Mouse (Mus musculus): ENCODE results near the gene 1700037H04Rik. TPM values are rescaled to one million over a fixed set of nuclear protein-coding genes. Genes with fewer than 3 reads are reported as not detected.
A peak's percentile ranks its signal among the peaks of the same experiment; 100 is the strongest.
"Not testable (repeated sequence)": the region's sequence is repeated elsewhere in the genome, so short reads cannot be mapped to it uniquely, and the experiment has no call there.

The 1700037H04Rik gene
- total RNA-seq, 2 experiments from 2014 or later, result 17.9 to 21.2 TPM

DNA sequence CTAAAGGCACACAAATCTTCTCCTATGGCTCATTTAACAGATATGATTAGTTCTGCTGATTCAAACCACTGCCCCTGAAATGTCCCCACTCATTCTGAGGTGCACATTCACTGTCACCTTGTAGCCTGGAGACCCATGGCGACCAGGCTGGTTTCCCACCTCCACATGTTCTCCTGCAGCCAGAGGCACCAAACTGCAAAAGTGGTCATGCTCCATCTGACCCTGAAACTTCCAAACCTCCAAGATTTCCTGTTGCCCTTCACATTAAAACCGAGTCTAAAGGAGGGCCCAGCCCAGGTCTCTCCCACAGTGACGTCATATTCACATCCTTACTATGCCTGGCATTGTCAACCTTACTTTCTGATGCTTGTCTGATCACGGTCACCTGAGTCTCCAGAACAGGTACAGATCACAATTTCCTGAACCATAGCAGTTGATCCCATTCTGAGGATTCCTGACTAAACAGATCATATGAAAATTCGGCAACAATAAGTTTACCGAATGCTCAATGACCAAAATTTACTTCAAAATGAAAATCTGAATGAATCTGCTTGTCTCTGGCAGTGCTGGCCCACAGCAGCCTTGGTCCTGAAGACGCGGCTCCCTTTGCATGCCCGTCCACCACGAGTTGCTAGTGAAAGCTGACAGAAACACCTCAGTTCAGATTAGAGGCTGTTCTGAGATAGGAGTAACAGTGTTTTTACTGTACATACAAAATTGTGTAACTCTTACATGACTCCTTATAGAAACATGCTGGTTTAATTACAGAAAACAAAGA is 27.6 kb downstream of the 1700037H04Rik start:
- peak in 1 of 2 experiments; percentile 1 for DNase-seq
- intact Hi-C loops (cut with DNase I), result no loop called here

DNA sequence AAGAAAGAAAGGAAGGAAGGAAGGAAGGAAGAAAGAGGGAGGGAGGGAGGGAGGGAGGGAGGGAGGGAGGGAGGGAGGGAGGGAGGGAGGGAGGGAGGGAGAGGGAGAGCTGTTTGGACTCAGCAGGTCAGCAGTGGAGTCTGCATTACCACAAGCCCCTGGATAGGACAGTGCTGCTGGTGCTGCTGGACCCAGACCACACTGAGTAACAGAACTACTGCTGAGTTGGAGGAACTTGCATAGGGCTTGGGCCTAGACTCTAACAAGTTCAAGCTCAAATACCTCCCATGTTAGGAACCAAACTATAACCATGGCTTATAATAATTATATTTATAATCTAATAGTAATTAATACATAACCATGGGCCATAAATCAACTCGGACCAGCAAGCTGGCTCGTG is 29.0 kb downstream of the 1700037H04Rik start:
- intact Hi-C loops (cut with DNase I), result no loop called here
- no peak for DNase-seq

DNA sequence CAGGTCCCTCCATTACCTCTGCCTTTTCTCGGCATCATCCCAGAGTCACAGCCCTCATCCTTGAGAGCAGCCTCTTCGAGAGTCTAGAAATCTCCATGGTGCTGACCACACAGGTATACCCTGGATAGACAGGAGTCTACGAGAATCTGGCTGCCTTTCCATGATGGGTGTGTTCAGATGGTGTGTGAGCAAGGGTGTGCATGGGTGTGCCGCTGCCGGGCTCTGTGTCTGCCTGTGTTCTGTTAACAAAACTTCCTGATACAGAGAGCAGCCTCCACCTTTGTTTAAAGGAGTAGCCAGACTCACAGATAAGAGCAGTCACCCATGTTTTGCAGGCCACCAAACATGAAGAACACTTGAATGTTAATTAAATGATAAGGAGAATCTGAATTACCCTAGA is 30.0 kb downstream of the 1700037H04Rik start:
- DNase-seq, result peak in 1 of 2 experiments; percentile 16
- intact Hi-C loops (cut with DNase I), result no loop called here

DNA sequence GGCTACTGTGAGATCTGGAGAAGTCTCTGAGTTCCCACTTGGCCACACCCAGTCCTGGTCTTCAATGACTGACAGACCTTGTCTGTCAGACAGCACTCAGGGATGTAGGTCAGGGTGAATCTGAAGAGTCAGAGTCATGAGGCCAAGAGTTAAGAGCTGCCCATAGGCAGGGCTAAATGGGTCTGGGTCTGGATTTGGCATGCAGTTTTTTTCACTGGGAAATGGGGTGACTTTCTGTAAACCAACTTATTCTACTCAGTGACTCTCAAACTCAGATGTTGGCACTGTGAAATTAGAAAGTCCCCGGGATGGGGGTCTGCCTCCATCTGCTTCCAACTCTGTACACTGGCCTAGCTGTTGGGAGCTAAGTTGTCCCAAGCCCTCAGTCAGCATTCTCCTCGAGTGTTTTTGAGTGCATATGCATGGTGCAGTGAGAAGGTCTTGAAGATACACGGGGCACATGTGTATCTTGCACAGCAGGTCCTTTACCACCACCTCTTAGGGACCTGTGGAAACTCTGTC is 31.2 kb downstream of the 1700037H04Rik start:
- intact Hi-C loops (cut with DNase I), result no loop called here
- DNase-seq, result peak in 1 of 2 experiments; percentile 1

DNA sequence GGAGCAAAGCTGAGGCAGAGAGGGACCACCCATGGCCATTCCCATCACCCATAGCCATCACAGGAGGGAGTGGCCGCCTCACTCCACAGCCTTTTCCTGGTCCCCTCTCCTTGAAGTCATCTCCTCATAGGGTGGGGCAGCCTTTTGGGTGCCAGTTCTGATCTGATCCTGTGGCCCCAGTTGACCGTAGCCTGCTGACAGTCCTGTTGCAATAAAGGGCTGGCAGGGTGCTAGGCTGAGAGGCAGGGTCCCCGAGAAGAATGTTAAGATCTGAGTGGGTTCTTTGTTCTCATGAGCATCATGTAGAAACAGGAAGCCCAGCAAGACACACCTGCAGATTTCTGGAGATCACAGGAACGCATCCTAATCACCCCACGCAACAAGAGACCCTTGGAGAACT is 31.7 kb downstream of the 1700037H04Rik start:
- intact Hi-C loops (cut with DNase I), result no loop called here

DNA sequence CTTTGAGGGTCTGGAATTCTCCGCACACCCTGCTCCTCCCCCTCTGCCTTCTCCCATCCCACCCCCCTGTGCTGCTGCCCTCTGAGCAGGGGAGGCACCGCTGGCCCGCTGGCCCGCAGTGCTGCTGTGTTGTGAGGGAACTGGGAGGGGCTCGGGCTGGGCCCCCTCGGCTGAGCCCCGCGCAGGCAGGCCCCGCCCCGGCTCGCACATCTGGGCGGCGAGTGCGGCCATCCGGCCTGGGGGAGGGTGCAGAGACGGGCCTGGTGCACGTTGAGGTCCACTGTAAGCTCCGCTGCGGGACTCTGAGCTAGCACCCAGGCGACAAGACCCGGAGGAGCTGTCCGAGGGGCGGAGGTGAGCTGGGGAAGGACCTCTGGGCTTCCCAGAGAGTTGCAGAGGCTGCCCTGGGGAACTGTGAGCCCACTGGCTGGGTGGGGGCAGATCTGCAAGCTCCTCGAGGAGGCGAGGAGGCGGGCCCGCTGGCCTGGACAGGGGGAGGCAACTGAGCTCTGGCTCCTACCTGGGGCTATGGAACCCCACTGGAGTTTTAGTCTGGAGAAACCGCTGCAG is 32.6 kb downstream of the 1700037H04Rik start, which contains the start of gene Hspa12b:
TSS of gene Hspa12b (plus strand) at position 120 of the 570 bp plus-strand sequence.
- intact Hi-C loops (cut with DNase I), result no loop called here
- DNase-seq, result peak; percentile 78 to 80

More for the DNA sequence above, 31.7 kb downstream of the 1700037H04Rik start:
- peak in 1 of 2 experiments; percentile 32 for DNase-seq

DNA sequence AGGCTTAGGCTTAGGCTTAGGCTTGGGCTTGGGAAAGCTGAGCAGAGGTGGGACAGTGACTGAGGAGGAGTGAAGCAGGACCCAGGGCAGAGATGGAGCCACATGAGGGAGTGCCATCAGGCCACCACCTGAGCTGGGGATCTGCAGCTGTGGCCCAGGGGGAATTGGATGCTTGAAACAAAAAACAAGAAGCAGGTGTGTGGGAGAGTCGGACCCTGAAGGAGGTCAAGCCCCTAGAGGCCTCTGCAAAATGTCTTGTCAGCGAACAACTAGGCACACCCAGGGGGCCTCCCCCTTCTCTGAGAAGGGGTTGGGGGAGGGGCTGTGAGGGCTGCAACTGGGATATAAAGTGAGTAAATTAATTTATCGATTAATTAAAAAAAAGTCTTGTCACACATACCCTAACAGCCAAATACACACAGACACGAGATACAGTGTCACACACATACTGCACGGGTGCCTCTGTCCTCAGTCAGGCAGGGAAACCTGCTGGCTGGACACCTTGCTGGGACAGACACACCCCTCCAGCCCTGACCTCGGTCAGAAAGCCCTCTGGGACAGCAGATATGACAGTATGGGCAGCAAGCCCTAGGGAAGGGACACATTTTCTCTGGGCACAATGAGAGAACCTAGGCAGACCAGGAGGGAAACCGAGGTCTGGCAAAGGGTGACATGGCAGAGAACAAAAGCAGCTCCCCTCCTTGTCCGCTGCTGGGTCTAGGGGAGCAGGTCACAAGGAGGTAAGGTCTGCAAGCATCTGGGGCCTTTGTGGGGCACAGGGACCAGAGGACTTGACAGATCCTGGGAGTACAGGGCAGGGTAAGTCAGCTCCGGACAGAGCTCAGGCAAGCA is 33.7 kb downstream of the 1700037H04Rik start:
- intact Hi-C loops (cut with DNase I), result loop anchor here (2.0 kb wide), 1 partner anchor 15 kb away; no protein-coding TSS in a partner anchor
- no peak for DNase-seq

DNA sequence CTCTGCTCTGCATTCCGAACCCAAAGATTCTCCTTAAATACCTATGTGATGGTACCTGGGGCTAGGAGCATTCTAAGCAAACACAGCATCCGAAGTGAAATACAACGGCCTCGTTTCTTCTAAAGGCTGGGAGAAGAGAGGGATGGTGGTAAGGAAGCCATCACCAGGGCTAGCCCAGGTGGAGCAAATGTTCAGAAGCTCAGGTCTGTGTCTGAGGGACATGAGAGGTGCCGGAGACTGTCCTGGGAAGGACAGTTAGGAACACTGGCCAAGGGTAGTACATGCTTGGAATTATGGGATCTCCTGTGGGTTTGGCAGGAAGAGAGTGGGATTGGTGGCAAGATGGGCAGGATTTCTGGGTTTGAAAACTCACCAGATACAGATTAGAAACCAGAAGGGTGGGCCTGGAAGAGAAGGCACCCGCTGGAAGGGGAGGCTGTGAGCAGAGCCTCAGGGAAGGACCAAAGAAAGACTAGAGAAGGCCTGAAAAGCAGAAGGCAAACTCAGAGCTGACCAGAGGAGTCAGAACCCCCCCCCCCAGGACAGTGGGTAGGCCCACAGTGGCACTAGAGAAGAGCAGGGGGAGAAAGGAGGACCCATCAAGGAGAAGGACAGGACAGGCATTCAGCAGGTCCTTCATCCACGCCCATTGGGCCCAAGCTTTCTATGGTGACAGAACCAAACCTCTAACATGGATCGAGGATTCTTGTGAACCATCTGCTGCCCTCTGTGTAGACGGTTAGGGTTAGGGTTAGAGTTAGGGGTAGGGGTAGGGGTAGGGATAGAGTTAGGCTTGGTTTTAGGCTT is 34.5 kb downstream of the 1700037H04Rik start:
- intact Hi-C loops (cut with DNase I), result loop anchor here (2.0 kb wide), 1 partner anchor 15 kb away; no protein-coding TSS in a partner anchor
- no peak for DNase-seq

DNA sequence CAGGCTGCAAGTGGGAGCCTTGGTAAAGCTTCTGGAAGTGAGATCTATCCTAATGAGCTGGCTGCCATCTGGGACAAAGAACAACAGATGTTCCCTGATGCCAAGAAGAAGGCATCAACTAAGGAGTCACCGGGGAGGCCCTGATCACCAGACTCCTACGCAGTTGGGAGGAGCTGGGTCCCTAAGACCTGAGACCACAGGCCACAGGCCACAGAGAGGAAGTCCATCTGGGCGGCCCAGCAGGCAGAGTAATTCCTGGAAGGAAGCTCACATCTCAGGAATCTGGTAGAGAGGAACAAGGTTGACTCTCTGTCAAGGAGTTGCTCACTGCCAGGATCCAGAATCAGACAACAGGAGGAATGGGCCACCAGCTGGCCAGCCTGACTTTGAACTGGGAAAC is 35.7 kb downstream of the 1700037H04Rik start:
- no peak for DNase-seq

DNA sequence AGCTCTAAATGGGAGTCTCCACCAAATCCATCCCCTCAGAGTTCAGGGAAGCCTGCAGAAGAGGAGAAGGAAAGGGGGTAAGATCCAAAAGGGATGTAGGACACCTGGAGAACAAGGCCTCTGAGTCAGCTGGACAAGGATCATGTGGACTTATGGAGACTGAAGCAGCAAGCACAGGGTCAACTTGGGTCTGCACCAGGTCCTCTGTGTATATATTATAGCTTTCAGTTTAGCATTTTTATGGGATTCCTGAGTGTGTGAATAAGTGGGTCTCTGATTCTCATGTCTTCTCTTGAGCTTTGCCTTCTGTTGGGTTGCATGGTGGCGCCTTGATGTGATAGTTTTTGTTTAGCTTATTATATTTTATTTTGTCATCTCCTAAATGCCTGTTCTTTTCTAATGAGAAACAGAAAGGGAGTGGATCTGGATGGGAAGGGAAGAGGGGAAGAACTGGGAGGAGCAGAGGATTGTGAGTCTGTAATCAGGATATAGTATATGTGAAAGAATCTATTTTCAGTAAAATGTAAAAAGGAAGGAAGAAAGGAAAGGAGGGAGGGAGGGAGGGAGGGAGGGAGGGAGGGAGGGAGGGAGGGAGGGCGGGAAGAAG is 40.8 kb downstream of the 1700037H04Rik start:
- no peak for DNase-seq

More for the DNA sequence above, 35.7 kb downstream of the 1700037H04Rik start:
- intact Hi-C loops (cut with DNase I), result loop anchor here (2.0 kb wide), 1 partner anchor 17 kb away; no protein-coding TSS in a partner anchor

DNA sequence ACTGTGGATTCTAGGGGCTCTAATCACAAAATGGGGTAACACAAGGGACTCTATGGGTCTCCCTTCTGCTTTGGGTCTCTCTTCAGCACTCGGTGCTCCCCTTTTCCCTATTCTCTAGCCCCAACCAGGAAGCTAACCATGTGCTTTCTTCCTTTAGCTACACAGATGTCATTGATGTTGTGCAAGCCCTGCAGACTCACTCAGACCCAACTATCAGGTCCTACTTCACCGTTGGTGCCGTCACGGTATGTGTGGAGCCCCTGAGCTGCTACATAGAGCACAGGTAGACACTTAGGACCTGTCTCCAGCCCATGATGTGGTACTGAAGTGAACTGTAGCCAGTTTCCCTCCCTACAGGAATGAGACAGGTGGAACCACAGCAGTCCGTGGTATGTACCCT is 53.9 kb downstream of the 1700037H04Rik start:
- intact Hi-C loops (cut with DNase I), result no loop called here
- DNase-seq, result no peak

More for the DNA sequence above, 40.8 kb downstream of the 1700037H04Rik start:
- intact Hi-C loops (cut with DNase I), result no loop called here

DNA sequence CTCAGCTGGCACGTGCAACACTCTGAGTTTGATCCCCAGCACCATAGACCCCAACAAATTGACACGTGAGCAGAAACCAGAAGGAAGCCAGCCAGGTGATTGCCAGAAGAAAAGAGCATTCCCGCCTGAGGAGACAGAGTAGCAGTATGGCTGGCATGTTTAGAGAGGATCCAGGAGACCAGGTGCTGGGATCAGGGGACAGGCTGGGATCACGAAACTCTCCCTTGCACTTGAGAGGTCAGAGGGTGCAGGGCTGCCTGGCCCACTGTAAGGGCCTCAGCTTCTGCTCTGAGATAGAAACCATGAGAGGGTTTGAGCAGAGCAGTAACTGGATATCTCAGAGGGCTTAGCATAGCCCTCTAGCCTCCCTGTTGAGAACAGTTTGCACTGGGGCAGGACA is 54.8 kb downstream of the 1700037H04Rik start:
- intact Hi-C loops (cut with DNase I); DNase-seq: not testable (repeated sequence)

DNA sequence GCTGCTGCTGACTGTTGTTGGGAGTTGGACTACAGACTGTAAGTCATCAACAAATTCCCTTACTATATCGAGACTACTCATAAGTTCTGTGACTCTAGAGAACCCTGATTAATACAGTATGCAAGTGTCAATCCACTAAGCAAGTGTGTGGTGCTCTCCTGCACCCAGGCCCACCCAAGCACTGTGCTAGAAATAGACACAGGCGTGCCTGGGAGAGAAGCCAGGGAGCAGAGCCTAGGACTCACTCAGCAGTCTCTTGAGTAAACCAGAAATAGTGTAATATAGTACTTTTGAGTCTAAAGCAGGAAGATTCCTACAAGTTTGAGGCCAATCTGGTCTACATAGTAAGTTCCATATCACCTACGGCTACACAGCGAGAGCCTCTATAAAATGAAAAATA is 55.9 kb downstream of the 1700037H04Rik start:
- DNase-seq, result peak; percentile 59 to 68
- intact Hi-C loops (cut with DNase I), result no loop called here

DNA sequence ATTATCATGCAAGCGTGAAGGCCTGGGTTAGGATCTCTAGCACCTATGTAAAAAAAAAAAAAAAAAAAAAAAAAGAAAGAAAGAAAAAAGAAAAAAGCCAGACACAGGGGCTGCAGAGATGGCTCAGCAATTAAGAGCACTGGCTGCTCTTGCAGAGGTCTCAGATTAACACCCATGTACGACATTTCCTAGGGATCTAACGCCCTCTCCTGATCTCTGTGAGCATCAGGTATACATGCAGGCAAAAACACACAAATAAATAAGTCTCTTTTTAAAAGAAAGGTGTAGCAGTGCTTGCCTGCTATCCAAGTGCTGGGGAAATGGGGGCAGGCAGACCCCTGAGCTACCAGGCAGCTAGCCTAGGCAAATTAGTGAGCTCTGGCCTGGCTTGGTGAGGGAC is 58.4 kb downstream of the 1700037H04Rik start:
- no peak for DNase-seq
- intact Hi-C loops (cut with DNase I), result no loop called here

DNA sequence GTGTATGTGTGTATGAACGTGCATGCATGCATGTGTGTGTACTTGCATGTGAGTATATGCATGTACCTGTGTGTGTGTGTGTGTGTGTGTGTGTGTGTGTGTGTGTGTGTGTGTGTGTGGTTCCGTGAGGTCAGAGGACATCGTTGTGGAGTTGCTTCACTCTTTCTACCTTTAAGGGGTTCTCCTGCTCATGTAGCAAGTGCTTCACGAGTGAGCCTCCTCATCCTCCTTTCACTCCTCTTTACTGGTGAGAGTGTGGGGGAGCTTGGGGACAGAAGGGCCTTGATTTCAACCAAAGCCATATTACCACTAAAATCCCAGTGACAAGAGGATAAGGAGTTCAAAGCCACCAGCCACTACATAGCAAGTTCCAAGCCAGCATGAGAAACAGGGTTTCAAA is 62.8 kb downstream of the 1700037H04Rik start:
- intact Hi-C loops (cut with DNase I), result no loop called here
- no peak for DNase-seq
